Mouse (Mus musculus) heart, adult 2 months (tissue): ENCODE data around the gene Krt20.

Experiments used
- CTCF ChIP-seq: fragments of 200-600 bp; IDR thresholded peaks from 2 replicates; pipeline ENCODE4 v1.8.1; 2022; ENCODE audit warnings: antibody characterized with exemption, mild to moderate bottlenecking, moderate library complexity
- EP300 ChIP-seq: fragments of 200-500 bp; IDR thresholded peaks from 2 replicates; pipeline ENCODE4 v1.6.1; 2011; ENCODE audit warnings: low read depth, low read length, control low read depth; ENCODE audit not compliant: insufficient read depth
- POLR2A ChIP-seq: fragments of 200-500 bp; IDR thresholded peaks from 2 replicates; pipeline ENCODE4 v1.6.1; 2011; ENCODE audit warnings: mild to moderate bottlenecking, low read depth, low read length, control low read depth; ENCODE audit not compliant: insufficient read depth

DNA sequence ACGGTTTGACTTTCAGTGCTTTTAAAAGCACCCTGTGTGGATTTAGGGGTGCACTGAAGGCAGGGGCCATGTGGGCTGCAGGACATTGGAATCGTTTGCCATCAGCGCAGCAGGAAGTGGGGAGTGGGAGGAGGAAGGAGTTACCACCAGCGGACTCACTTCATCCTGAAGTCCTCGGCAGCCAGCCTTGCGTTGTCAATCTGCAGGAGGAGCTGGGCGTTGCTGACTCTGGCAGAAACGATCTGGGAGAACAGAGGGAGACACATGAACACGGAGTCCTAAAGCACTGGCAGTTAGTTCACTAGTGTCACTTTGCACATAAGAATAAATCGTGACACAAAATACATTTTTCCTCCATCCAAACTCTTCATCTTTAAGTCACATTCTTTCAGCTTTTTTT, 17.4 kb downstream of the Krt20 start:
- TF ChIP-seq CTCF (no peak), POLR2A (no peak), EP300 (no peak)
